Mouse (Mus musculus): ENCODE data around the gene Gsta4. TPM values are rescaled to one million over a fixed set of nuclear protein-coding genes. Genes with fewer than 3 reads are reported as not detected.
"Not testable (repeated sequence)": the region's sequence is repeated elsewhere in the genome, so short reads cannot be mapped to it uniquely, and the experiment has no call there.

Gsta4 gene
- polyA plus RNA-seq, 1 experiment from 2014 or later = 106 TPM

GRCm38 (mm10) chr9:78233121-78233695 is 50.6 kb downstream of the Gsta4 start:
- no CpG with 5 or more reads among the region's 10 CpGs for WGBS
- H3K9ac ChIP-seq; H3K27me3 ChIP-seq; H3K4me1 ChIP-seq; H3K4me2 ChIP-seq (replicated peaks); ATAC-seq (ENCODE audit: insufficient number of reproducible peaks, low FRiP score, low TSS enrichment, low read depth); H3K36me3 ChIP-seq; H3K9me3 ChIP-seq (replicated peaks); H3K4me3 ChIP-seq (replicated peaks); H3K27ac ChIP-seq (replicated peaks): not testable (repeated sequence)

DNA sequence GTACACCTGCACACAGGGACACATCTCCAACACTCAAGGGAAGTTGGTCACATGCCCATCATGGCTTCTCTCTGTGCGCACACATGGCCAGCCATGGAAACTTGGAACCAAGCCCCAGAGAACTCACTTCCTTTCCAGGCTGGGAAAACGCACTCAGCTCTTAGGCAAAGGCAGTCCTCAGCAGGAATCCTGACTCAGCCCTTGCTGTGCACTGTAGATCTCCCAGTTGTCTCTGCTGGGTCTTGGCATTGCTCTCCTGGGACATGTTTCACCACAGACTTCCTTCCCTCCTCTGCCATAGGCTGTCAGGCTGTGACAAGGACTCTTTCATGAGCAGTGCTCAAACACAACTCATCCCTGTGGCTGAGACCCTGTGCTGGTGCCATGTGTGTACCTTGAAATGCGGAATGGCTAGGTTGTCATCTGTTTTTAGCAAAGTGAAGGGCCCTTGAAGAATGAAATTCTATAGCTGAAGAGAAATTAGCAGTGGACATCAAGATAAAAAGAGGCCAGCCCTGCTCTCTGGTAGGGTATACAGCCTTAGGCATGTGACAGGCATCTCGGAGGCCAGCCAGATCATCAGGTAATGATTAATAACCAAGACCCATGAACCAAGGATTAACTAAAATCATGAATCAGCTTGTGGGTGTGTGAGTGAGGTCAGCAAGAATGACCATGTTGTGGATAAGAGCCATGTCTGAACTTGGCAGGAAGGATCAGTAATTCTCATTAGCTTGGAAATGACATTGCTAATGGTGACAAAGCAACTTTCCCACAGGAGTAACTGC is 73.3 kb downstream of the Gsta4 start:
- not testable (repeated sequence) for H3K36me3 ChIP-seq; H3K4me1 ChIP-seq; H3K9ac ChIP-seq; H3K27me3 ChIP-seq; H3K9me3 ChIP-seq (replicated peaks); ATAC-seq (ENCODE audit: insufficient number of reproducible peaks, low FRiP score, low TSS enrichment, low read depth); H3K4me2 ChIP-seq (replicated peaks); H3K27ac ChIP-seq (replicated peaks); H3K4me3 ChIP-seq (replicated peaks)
- WGBS = 52% methylated on average over 4 of the region's 4 CpGs

GRCm38 (mm10) chr9:78256914-78257313 is 74.3 kb downstream of the Gsta4 start, which contains the start of gene Gm3776:
Gene Gm3776 (plus strand): TSS chr9:78257129.
- H3K27me3 ChIP-seq; ATAC-seq (ENCODE audit: insufficient number of reproducible peaks, low FRiP score, low TSS enrichment, low read depth); H3K4me3 ChIP-seq (replicated peaks); H3K9ac ChIP-seq; H3K27ac ChIP-seq (replicated peaks); H3K4me1 ChIP-seq; H3K9me3 ChIP-seq (replicated peaks); H3K36me3 ChIP-seq; H3K4me2 ChIP-seq (replicated peaks): not testable (repeated sequence)
- WGBS = 81% methylated on average over 1 of the region's 3 CpGs

Other genes starting within 250 kb of the Gsta4 start
- gene Gcm1, start 130.8 kb upstream of the Gsta4 start, polyA plus RNA-seq (2015; fragmentation: Nextera tagmentation; extraction: Ambion mirVana) = not detected in 2 replicates
- gene Fbxo9, start 73.7 kb upstream of the Gsta4 start, polyA plus RNA-seq (2015; fragmentation: Nextera tagmentation; extraction: Ambion mirVana) = 41.2 and 45.9 TPM in 2 replicates
- gene Ick, start 73.6 kb upstream of the Gsta4 start, polyA plus RNA-seq (2015; fragmentation: Nextera tagmentation; extraction: Ambion mirVana) = 23.9 and 26.3 TPM in 2 replicates
- 1.7 and 6.4 TPM in 2 replicates for gene Gsta1, start 47.9 kb downstream of the Gsta4 start, polyA plus RNA-seq (2015; fragmentation: Nextera tagmentation; extraction: Ambion mirVana)
- 5.2 and 8.8 TPM in 2 replicates for gene Gm3776, start 74.4 kb downstream of the Gsta4 start, polyA plus RNA-seq (2015; fragmentation: Nextera tagmentation; extraction: Ambion mirVana)
- 0.23 and 0.29 TPM in 2 replicates for gene Gm10639, start 107.1 kb downstream of the Gsta4 start, polyA plus RNA-seq (2015; fragmentation: Nextera tagmentation; extraction: Ambion mirVana)
- gene Omt2a, start 132.0 kb downstream of the Gsta4 start, polyA plus RNA-seq (2015; fragmentation: Nextera tagmentation; extraction: Ambion mirVana) = not detected in 2 replicates
- gene Omt2b, start 144.8 kb downstream of the Gsta4 start, polyA plus RNA-seq (2015; fragmentation: Nextera tagmentation; extraction: Ambion mirVana) = not detected in 2 replicates
- gene Gsta2, start 173.0 kb downstream of the Gsta4 start, polyA plus RNA-seq (2015; fragmentation: Nextera tagmentation; extraction: Ambion mirVana) = 10.6 and 13.5 TPM in 2 replicates
- 0.49 and 0.76 TPM in 2 replicates for gene Dppa5a, start 185.4 kb downstream of the Gsta4 start, polyA plus RNA-seq (2015; fragmentation: Nextera tagmentation; extraction: Ambion mirVana)
- gene Ooep, start 196.0 kb downstream of the Gsta4 start, polyA plus RNA-seq (2015; fragmentation: Nextera tagmentation; extraction: Ambion mirVana) = 2.0 and 2.2 TPM in 2 replicates
- gene Ddx43, start 213.0 kb downstream of the Gsta4 start, polyA plus RNA-seq (2015; fragmentation: Nextera tagmentation; extraction: Ambion mirVana) = 0.20 and 0.28 TPM in 2 replicates